Mouse (Mus musculus) neural tube, embryonic 12.5 days (tissue): Measurements from ENCODE around the gene Gm12569. TPM values are rescaled to one million over a fixed set of nuclear protein-coding genes. Genes with fewer than 3 reads are reported as not detected.

Experiments used
- ATAC-seq: fragments of 200-750 bp; cut with Nextera tagmentation; 2 replicates; pipeline ENCODE4 v1.8.0; 2017; ENCODE audit warnings: low read depth, mild to moderate bottlenecking, moderate TSS enrichment, moderate library complexity; ENCODE audit not compliant: low FRiP score
- H3K27ac ChIP-seq: fragments of 300-500 bp; sonication (generic); 2 replicates; pipeline ENCODE4 v1.5.1; 2016
- H3K27me3 ChIP-seq: fragments of 300-500 bp; sonication (generic); replicated peaks from 2 replicates; pipeline ENCODE4 v1.6.1; 2016; ENCODE audit warnings: mild to moderate bottlenecking
- H3K36me3 ChIP-seq: fragments of 300-500 bp; sonication (generic); 2 replicates; pipeline ENCODE4 v1.6.1; 2016; ENCODE audit warnings: mild to moderate bottlenecking
- H3K4me1 ChIP-seq: fragments of 300-500 bp; sonication (generic); 2 replicates; pipeline ENCODE4 v1.6.1; 2016
- H3K4me2 ChIP-seq: fragments of 300-500 bp; sonication (generic); replicated peaks from 2 replicates; pipeline ENCODE4 v1.6.1; 2016; ENCODE audit warnings: mild to moderate bottlenecking
- H3K4me3 ChIP-seq: fragments of 300-500 bp; sonication (generic); 2 replicates; pipeline ENCODE4 v1.5.1; 2016
- H3K9ac ChIP-seq: fragments of 300-500 bp; sonication (generic); 2 replicates; pipeline ENCODE4 v1.6.1; 2016; ENCODE audit warnings: mild to moderate bottlenecking
- H3K9me3 ChIP-seq: fragments of 300-500 bp; sonication (generic); 2 replicates; pipeline ENCODE4 v1.6.1; 2016; ENCODE audit warnings: mild to moderate bottlenecking
- WGBS: fragments of 180-500 bp; shearing (Covaris S2); methylation state at CpG from one replicate; pipeline ENCODE4 v1.1.7; 2016; 5-methylcytosine and 5-hydroxymethylcytosine counted together
- polyA plus RNA-seq: library from polyadenylated mRNA; unstranded; fragments of >200 nt; fragmentation: Nextera tagmentation; extraction: Ambion mirVana; gene quantifications from 2 replicates; pipeline ENCODE4 v1.2.1, GENCODE M21; 2016

The Gm12569 gene
- polyA plus RNA-seq, 1 experiment from 2014 or later = not detected

DNA sequence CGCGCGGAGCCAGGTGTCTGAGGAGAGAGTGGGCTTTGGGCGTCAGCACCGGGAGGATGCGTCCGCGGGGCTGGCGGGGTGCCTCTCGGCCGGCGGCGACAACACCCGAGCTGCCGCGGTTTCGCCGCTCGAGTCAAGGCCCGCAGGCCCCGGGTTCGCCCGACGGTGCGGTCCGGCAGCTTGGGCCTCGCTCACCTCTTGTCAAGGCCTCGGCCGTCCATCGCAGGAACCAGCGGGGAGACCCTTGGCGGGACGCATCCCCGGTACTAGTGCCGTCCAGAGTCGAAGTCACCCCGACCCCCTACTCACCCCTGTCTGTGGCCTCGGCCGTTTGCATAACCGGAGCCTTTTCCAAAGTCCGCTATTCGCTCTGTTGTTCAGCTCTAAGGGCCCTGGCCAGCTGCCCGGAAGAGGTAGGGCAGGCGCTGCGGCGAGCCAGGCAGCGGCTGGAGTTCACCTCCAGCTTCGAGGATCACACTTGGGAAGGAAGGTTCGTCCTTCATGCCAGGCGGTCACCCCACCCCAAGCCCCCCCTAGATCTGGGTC, 43.1 kb downstream of the Gm12569 start:
- H3K9ac ChIP-seq = peak overlapping the region; percentile 95
- ATAC-seq = peak; percentile 70
- H3K27me3 ChIP-seq = no peaks in the 10 kb centered on the region
- peak overlapping the region; percentile 77 for H3K27ac ChIP-seq
- peaks cover 19% of the 10 kb centered on the region for H3K4me1 ChIP-seq
- under 1% methylated on average over 50 of the region's 50 CpGs for WGBS
- H3K4me3 ChIP-seq = peak overlapping the region; percentile 94
- no peaks in the 10 kb centered on the region for H3K9me3 ChIP-seq
- H3K36me3 ChIP-seq = peaks cover 4% of the 10 kb centered on the region; the same call in 1 of the 2 replicates
- peak overlapping the region; percentile 76 for H3K4me2 ChIP-seq

- 25% methylated on average over 6 of the region's 6 CpGs for WGBS
- no peak overlapping the region for H3K27ac ChIP-seq
- no peak for ATAC-seq
- H3K9ac ChIP-seq = peak overlapping the region; percentile 95; the same call in 1 of the 2 replicates
- H3K36me3 ChIP-seq = peaks cover 4% of the 10 kb centered on the region; the same call in 1 of the 2 replicates
- H3K4me1 ChIP-seq = peaks cover 19% of the 10 kb centered on the region
- H3K27me3 ChIP-seq = no peaks in the 10 kb centered on the region
- no peaks in the 10 kb centered on the region for H3K9me3 ChIP-seq
- H3K4me3 ChIP-seq = peak overlapping the region; percentile 94
- peak overlapping the region; percentile 76 for H3K4me2 ChIP-seq
Measured at GRCm38 (mm10) chr11:51264352-51264751, 44.1 kb downstream of the Gm12569 start.

GRCm38 (mm10) chr11:51265326-51265725, 45.1 kb downstream of the Gm12569 start:
- peak overlapping the region; percentile 76 for H3K4me2 ChIP-seq
- H3K4me1 ChIP-seq = peaks cover 19% of the 10 kb centered on the region

DNA sequence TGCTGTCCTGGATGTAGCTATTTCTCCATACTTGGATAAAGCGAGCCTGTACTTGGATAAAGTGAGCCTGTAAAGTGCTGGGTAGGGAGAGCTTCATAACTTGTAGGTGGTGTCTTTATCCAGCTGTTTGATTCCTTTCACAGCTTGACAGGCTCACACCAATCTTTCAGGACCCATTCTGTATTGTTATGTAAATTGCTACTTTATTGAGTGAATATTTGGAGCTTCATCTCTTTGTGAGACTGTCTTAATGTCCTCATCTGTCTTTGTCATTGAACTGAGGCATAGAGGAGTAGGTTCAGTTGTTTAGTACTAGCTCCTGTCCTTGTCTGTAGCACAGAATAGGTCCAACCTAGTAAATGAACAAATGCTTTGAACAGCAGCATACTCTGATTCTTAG, 54.1 kb downstream of the Gm12569 start:
- Histone ChIP-seq H3K4me2 (no peak overlapping the region), H3K36me3 (peaks cover 58% of the 10 kb centered on the region), H3K4me1 (no peaks in the 10 kb centered on the region), H3K27me3 (no peaks in the 10 kb centered on the region), H3K9me3 (no peaks in the 10 kb centered on the region), H3K9ac (no peak overlapping the region), H3K4me3 (no peak overlapping the region), H3K27ac (no peak overlapping the region)
- WGBS = 74% methylated on average over 1 of the region's 1 CpGs
- no peak for ATAC-seq

More at GRCm38 (mm10) chr11:51265326-51265725, 45.1 kb downstream of the Gm12569 start:
- Histone ChIP-seq H3K27ac (no peak overlapping the region), H3K36me3 (peaks cover 6% of the 10 kb centered on the region), H3K9ac (no peak overlapping the region), H3K9me3 (no peaks in the 10 kb centered on the region), H3K27me3 (no peaks in the 10 kb centered on the region), H3K4me3 (0 out of 2 replicates have a peak overlapping the region, but pooled peaks have one; percentile 5)
- ATAC-seq = no peak
- WGBS = 55% methylated on average over 3 of the region's 3 CpGs

Other genes starting within 250 kb of the Gm12569 start
- gene Olfr1377, start 238.5 kb upstream of the Gm12569 start, polyA plus RNA-seq = not detected in 2 replicates
- gene Olfr51, start 216.9 kb upstream of the Gm12569 start, polyA plus RNA-seq = not detected in 2 replicates
- gene Olfr54, start 206.2 kb upstream of the Gm12569 start, polyA plus RNA-seq = not detected in 2 replicates
- gene Olfr1375, start 172.4 kb upstream of the Gm12569 start, polyA plus RNA-seq = not detected in 2 replicates
- gene Zfp354a, start 161.2 kb upstream of the Gm12569 start, polyA plus RNA-seq = 10.1 and 10.9 TPM in 2 replicates
- 128 and 146 TPM in 2 replicates for gene Clk4, start 41.3 kb downstream of the Gm12569 start, polyA plus RNA-seq
- 0.35 and 1.1 TPM in 2 replicates for gene BC049762, start 42.6 kb downstream of the Gm12569 start, polyA plus RNA-seq
- 11.5 and 11.8 TPM in 2 replicates for gene Col23a1, start 69.4 kb downstream of the Gm12569 start, polyA plus RNA-seq